Mouse (Mus musculus) embryo, embryonic 11.5 days (tissue): ENCODE data around the gene Lrch4.

ENCODE experiments used
- DNase-seq: peaks from one replicate; pipeline ENCODE4 v3.0.0-alpha.2; 2012; ENCODE audit warnings: low read depth, low spot score

Gene Lrch4

GRCm38 (mm10) chr5:137649669-137650571, 21.0 kb downstream of the Lrch4 start:
- no peak for DNase-seq

GRCm38 (mm10) chr5:137652474-137652873, 23.6 kb downstream of the Lrch4 start:
- DNase-seq, result peak; percentile 54

GRCm38 (mm10) chr5:137653366-137653765, 24.4 kb downstream of the Lrch4 start:
- no peak for DNase-seq

- DNase-seq, result no peak
Observed at GRCm38 (mm10) chr5:137654746-137655145, 25.8 kb downstream of the Lrch4 start.

GRCm38 (mm10) chr5:137656977-137657376, 28.1 kb downstream of the Lrch4 start:
- DNase-seq, result peak; percentile 67

- DNase-seq, result no peak
Observed at GRCm38 (mm10) chr5:137660064-137660688, 31.3 kb downstream of the Lrch4 start.

GRCm38 (mm10) chr5:137663057-137663456, 34.1 kb downstream of the Lrch4 start:
- DNase-seq, result no peak

GRCm38 (mm10) chr5:137668971-137669370, 40.0 kb downstream of the Lrch4 start:
- no peak for DNase-seq

- DNase-seq, result no peak
Observed at GRCm38 (mm10) chr5:137670240-137670639, 41.3 kb downstream of the Lrch4 start.

- no peak for DNase-seq
Observed at GRCm38 (mm10) chr5:137671443-137672240, 42.7 kb downstream of the Lrch4 start.

GRCm38 (mm10) chr5:137672361-137672760, 43.4 kb downstream of the Lrch4 start:
- DNase-seq, result no peak

- DNase-seq, result no peak
Observed at GRCm38 (mm10) chr5:137673015-137673414, 44.1 kb downstream of the Lrch4 start.

- DNase-seq, result no peak
Observed at GRCm38 (mm10) chr5:137674786-137675185, 45.9 kb downstream of the Lrch4 start.

GRCm38 (mm10) chr5:137677859-137678258, 48.9 kb downstream of the Lrch4 start:
- DNase-seq, result no peak

- no peak for DNase-seq
Observed at GRCm38 (mm10) chr5:137678736-137679135, 49.8 kb downstream of the Lrch4 start.

GRCm38 (mm10) chr5:137679726-137680125, 50.8 kb downstream of the Lrch4 start:
- no peak for DNase-seq

- no peak for DNase-seq
Observed at GRCm38 (mm10) chr5:137682526-137682925, 53.6 kb downstream of the Lrch4 start.

- no peak for DNase-seq
Observed at GRCm38 (mm10) chr5:137683388-137684293, 54.7 kb downstream of the Lrch4 start.

- DNase-seq, result peak; percentile 98
Observed at GRCm38 (mm10) chr5:137684294-137685123, 55.6 kb downstream of the Lrch4 start, which contains the start of gene Agfg2. Agfg2 (minus strand) TSS chr5:137684726.

GRCm38 (mm10) chr5:137685653-137686052, 56.7 kb downstream of the Lrch4 start:
- no peak for DNase-seq
